Mouse (Mus musculus) thymus, adult 2 months (tissue): ENCODE results near the gene Gm4553.

Source experiments
- CTCF ChIP-seq: fragments of 200-500 bp; IDR thresholded peaks from 2 replicates; pipeline ENCODE4 v1.5.1; 2012; ENCODE audit warnings: mild to moderate bottlenecking, control low read depth, low read length, moderate library complexity, borderline replicate concordance; ENCODE audit not compliant: control insufficient read depth, poor library complexity, insufficient read depth; ENCODE audit errors: extremely low read depth
- POLR2A ChIP-seq: fragments of 200-500 bp; IDR thresholded peaks from 2 replicates; pipeline ENCODE4 v1.6.1; 2012; ENCODE audit warnings: mild to moderate bottlenecking, low read length, control low read depth, moderate library complexity; ENCODE audit not compliant: control insufficient read depth, poor library complexity, insufficient read depth; ENCODE audit errors: extremely low read depth

GRCm38 (mm10) chr7:142190289-142190688 lies 24.8 kb upstream of the Gm4553 start, which contains the start of gene Gm10153:
- TF ChIP-seq POLR2A: no peak
- no peak for TF ChIP-seq CTCF
